ENCODE assay signal across 8 mouse cellular contexts in the genomic region with DNA sequence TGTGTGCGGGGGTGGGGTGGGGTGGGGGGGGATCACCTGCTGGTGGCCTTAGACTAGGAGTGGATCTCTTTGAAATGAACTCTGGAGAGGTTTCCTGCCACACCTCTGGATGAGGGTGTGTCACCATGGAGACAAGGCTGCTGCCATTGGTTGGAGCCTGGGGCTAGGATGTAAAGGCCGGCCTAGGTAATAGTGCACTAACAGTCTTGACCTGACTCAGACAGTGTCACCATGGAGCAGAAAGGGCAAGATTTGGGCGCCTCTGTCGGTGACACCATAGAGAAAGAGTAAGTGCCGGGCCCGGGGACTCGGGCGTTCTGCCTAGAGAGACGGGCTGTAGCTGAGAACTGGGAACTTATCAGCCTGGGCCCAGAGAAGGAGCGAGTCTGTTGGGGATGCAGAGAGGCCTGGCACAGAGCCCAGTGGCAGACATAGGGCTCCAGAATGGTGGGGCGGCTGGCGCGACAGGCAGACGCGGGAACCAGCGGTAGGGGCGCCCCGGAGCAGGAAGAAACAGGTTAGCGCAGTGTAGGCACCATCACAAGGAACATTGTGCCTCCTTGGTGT. TPM values are rescaled to one million over a fixed set of nuclear protein-coding genes. Genes with fewer than 3 reads are reported as not detected.
DNase-seq lines count a peak whose midpoint lies in the region; ATAC-seq and TF ChIP-seq lines count a peak whose summit lies in the region.
"Not testable (repeated sequence)": the region's sequence is repeated elsewhere in the genome, so short reads cannot be mapped to it uniquely, and the experiment has no call there.

A gene (plus strand): TSS at position 51 of the 567 bp plus-strand sequence.

- ATAC-seq in hindbrain, embryonic 12.5 days (ENCODE audit: low FRiP score) = peak; percentile 90
- ATAC-seq in stomach, embryonic 15.5 days (ENCODE audit: insufficient read depth, low FRiP score, low read depth) = peak; percentile 86

- TF ChIP-seq CTCF in layer of hippocampus, adult 2 months (conservative IDR thresholded peaks at IDR 0.05) = peak; percentile 55

- peaks cover 14% of the 10 kb centered on the region for H3K36me3 ChIP-seq in ES-E14 (ENCODE audit: control insufficient read depth, insufficient read depth, low read length, poor library complexity, severe bottlenecking)
- H3K36me3 ChIP-seq in hindbrain, embryonic 12.5 days; stomach, embryonic 15.5 days: not testable (repeated sequence)

- not testable (repeated sequence) for H3K9me3 ChIP-seq in ES-E14 (ENCODE audit: control insufficient read depth, insufficient read depth, low read depth, low read length); hindbrain, embryonic 12.5 days (replicated peaks); stomach, embryonic 15.5 days

- H3K4me3 ChIP-seq in ES-E14 (ENCODE audit: insufficient read depth in 1 of 2, low read depth in 1 of 2, low read length in 2 of 2, poor library complexity in 1 of 2, severe bottlenecking in 1 of 2) = peak within 1 kb of the TSS in 1 of 2 experiments; percentile 57; a peak in 2 of 4 replicates
- 0 out of 2 replicates have a peak within 1 kb of the TSS, but pooled peaks have one; percentile 7 for H3K4me3 ChIP-seq in hindbrain, embryonic 12.5 days
- peak within 1 kb of the TSS; percentile 39 for H3K4me3 ChIP-seq in layer of hippocampus, adult 2 months
- 0 out of 2 replicates have a peak within 1 kb of the TSS, but pooled peaks have one; percentile 2 for H3K4me3 ChIP-seq in stomach, embryonic 15.5 days (replicated peaks)

- in situ Hi-C loops in ES-E14 (cut with MboI; ENCODE audit: low sequenced_read_pairs in 2 of 2, unreplicated experiment in 2 of 2) = not testable (repeated sequence)

- peak within 1 kb of the TSS; percentile 63; the same call in 1 of the 2 replicates for H3K9ac ChIP-seq in ES-E14 (ENCODE audit: insufficient read depth, low read depth, low read length, poor library complexity, severe bottlenecking)
- H3K9ac ChIP-seq in hindbrain, embryonic 12.5 days; stomach, embryonic 15.5 days: not testable (repeated sequence)

- H3K27me3 ChIP-seq in hindbrain, embryonic 12.5 days; stomach, embryonic 15.5 days (replicated peaks): not testable (repeated sequence)

- 7% methylated on average over 19 of the region's 19 CpGs for WGBS in hindbrain, embryonic 12.5 days
- WGBS in stomach, embryonic 15.5 days = 7% methylated on average over 19 of the region's 19 CpGs

- not testable (repeated sequence) for H3K4me1 ChIP-seq in ES-E14 (ENCODE audit: control insufficient read depth in 2 of 2, insufficient read depth in 2 of 2, low read length in 2 of 2, poor library complexity in 1 of 2); hindbrain, embryonic 12.5 days; stomach, embryonic 15.5 days

- not testable (repeated sequence) for DNase-seq in ES-E14 (ENCODE audit: low read depth, low spot score)
- DNase-seq in cerebellum, postnatal 25 days = peak; percentile 60 to 73
- peak; percentile 27 for DNase-seq in gastrocnemius, adult 18-20 months (ENCODE audit: low spot score)
- DNase-seq in layer of hippocampus, adult 2 months (ENCODE audit: low spot score in 2 of 2) = peak in 1 of 2 experiments; percentile 48
- peak; percentile 61 to 70 for DNase-seq in lung, adult 18-20 months
- peak; percentile 35 for DNase-seq in neural tube, embryonic 10.5 days (ENCODE audit: extremely low spot score, low spot score)

- not testable (repeated sequence) for H3K27ac ChIP-seq in ES-E14 (ENCODE audit: insufficient read depth, low read depth, low read length, poor library complexity, severe bottlenecking); hindbrain, embryonic 12.5 days; stomach, embryonic 15.5 days
- H3K27ac ChIP-seq in layer of hippocampus, adult 2 months = peak within 1 kb of the TSS; percentile 53; the same call in 1 of the 2 replicates

- peak within 1 kb of the TSS; percentile 19 for H3K4me2 ChIP-seq in hindbrain, embryonic 12.5 days (replicated peaks)
- peak within 1 kb of the TSS; percentile 42 for H3K4me2 ChIP-seq in stomach, embryonic 15.5 days

RNA-seq across cellular contexts. Expression of the gene that starts here (rescaled TPM):
- 1.1 and 2.2 TPM in 2 replicates for total RNA-seq in ES-E14 (2012; rRNA removed)
- total RNA-seq in gastrocnemius, adult 18-20 months (2021) = under 1 TPM in 1 of 2 experiments, not detected in 1; 0.24 TPM
- polyA plus RNA-seq in hindbrain, embryonic 12.5 days (2016; fragmentation: Nextera tagmentation; extraction: Ambion mirVana) = 0.50 and 0.59 TPM in 2 replicates
- 1 to 10 TPM in 1 of 2 experiments, under 1 TPM in 1; 0.83 to 1.1 TPM for total RNA-seq in layer of hippocampus, adult 2 months (2021)
- 1.4 and 1.7 TPM in 2 replicates for polyA plus RNA-seq in stomach, embryonic 15.5 days (2015; fragmentation: Nextera tagmentation; extraction: Ambion mirVana)

Comparison
In these comparisons a context has a peak if more than half of its experiments do, and no peak if none do; other contexts are left out.
1. Peak in DNase-seq in gastrocnemius, adult 18-20 months; RNA of the gene not detected or under 1 TPM.
2. Peak in ATAC-seq, H3K4me3 ChIP-seq and H3K4me2 ChIP-seq in hindbrain, embryonic 12.5 days; RNA of the gene not detected or under 1 TPM.